Mouse (Mus musculus) cerebellum, adult 9-11 months (tissue): ENCODE results near the gene AC124108.1.
A peak's percentile ranks its signal among the peaks of the same experiment; 100 is the strongest.
"Not testable (repeated sequence)": the region's sequence is repeated elsewhere in the genome, so short reads cannot be mapped to it uniquely, and the experiment has no call there.

ENCODE experiments used
- DNase-seq: peaks from one replicate; pipeline ENCODE4 v3.0.0; 2022

AC124108.1 gene

DNA sequence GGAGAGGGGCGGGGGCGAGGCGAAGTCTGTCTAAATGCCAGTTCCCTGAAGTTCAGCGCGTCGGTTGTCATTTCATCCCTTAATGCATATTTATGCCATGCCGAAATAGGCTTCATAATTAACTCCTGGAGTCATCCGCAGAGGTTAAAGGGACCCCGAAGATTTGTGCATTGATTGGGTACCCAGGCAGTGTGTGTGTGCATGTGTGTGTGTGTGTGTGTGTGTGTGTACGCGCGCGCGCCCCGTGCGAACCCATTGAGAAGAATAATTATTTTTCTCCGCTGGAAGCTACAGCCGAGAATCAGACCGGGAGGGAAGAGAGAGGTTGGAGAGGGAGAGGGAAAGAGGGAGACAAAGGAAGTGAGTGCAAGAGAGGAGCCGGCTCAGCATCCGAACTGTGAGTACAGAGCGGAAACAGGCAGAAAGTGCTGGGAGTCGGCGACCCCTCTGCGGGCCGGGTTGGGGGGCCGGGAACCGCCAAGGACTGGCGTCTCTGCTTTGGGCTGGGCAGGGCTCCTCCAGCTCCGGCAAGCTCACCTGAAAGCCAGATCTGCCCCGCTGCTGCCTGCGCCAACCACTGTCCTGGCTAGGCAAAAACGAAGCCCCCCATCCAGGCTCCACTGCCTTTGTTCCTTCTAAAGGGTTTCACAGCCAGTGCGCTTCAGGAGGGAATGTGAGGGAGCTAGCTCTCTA lies at the start of gene AC124108.1, which contains the start of gene Lemd1:
AC124108.1 (plus strand) TSS at position 365 of the 693 bp plus-strand sequence.
Lemd1 (plus strand) TSS at position 339 of the 693 bp plus-strand sequence.
- no peak for DNase-seq

GRCm38 (mm10) chr1:132141753-132142152 lies 49.5 kb upstream of the AC124108.1 start:
- no peak for DNase-seq

DNA sequence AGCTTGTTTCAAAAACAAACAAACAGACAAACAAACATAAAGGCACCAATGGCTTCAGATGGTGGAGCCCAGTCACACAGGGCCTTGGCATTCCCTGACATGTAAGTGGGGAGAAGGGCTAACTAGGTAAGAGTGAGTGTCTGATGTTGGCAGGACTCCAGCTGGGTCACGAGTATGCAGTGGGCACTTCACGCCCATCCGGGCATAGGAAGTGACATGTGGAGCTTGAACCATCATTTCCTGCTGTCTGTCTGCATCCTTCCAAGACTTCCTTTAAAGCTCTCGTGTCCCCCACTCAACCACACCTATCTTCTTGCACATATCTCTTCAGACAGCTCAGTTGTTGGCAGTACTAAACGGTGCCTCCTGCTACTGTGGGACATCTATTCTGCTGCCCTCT lies 48.2 kb upstream of the AC124108.1 start:
- DNase-seq = no peak

DNA sequence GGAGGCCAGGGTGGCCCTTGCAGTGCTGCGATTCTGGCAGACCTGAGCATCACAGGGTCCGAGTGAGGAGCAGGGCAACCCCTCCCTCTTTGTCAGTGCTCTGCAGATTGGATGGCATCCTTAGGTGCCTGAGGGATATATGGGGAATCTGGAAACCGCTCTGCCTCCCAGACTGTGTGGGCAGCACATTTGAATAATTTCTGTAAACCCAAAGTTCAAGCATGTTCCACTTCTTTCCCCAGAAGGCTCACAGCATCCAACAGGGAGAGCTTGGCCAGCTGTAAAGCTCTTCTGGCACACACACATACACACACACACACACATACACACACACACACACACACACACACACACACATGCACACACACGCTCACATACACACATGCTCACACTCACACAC lies 47.5 kb upstream of the AC124108.1 start:
- DNase-seq = no peak

- DNase-seq = no peak
Measured at GRCm38 (mm10) chr1:132144223-132144622, 47.0 kb upstream of the AC124108.1 start.

DNA sequence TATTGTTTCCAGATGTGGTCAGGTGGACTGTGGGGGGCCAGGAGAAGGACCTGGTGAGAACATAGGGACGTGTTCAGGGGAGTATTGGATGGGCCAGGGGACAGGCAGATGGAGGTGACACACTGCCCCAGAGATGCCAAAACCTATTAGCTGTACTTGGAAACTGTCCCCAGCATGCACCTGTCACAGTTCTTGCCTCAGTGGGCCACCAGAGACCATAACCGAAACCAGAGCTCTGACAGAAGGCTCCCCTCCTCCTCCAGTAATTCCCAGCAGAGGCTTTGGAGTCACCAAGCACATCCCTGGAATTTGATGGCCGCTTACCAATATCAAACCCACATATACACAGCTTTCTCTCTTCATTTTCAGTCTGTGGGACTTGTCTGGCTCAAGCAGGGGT lies 46.4 kb upstream of the AC124108.1 start:
- DNase-seq = no peak

- no peak for DNase-seq
Measured at GRCm38 (mm10) chr1:132145973-132146685, 45.1 kb upstream of the AC124108.1 start.

- no peak for DNase-seq
Measured at GRCm38 (mm10) chr1:132149410-132149809, 41.8 kb upstream of the AC124108.1 start.

GRCm38 (mm10) chr1:132150171-132150570 lies 41.1 kb upstream of the AC124108.1 start:
- no peak for DNase-seq

DNA sequence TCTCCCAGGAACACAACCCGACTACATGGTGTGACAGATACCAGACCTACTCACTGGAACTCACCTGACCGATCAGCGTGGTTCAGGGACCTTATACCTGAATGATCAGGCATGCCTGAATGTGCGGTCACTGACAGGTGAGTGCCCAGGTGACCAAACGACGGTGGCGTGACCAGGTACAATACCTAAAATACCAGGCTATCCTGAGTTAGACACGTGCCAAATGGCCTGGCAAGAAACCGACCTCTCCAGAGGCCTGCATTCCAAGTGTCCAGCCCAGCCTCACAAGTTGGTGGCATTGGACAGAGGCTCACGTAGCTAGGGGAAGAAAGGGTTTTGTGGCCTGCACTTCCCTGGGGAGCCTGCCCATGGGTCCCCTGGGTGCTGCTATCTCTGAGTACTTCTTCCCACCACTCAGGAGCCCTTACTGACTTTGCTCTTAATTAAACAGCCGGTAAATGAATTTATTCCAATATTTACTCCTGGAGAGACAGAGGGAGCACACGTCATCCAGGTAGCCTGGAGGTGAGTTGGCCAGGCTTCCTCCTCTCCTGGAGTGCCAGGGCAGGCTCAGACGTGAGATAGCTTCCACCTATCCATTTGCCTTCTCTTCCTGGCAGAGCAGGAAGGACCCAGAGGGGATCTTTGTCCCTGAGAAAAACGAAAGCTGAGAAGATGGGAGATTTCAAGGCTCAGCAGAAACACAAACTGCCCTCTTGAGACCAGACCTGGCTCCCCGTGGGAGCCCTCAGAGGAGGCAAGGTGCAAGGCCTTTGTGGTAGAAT lies 40.2 kb upstream of the AC124108.1 start:
- DNase-seq = no peak

DNA sequence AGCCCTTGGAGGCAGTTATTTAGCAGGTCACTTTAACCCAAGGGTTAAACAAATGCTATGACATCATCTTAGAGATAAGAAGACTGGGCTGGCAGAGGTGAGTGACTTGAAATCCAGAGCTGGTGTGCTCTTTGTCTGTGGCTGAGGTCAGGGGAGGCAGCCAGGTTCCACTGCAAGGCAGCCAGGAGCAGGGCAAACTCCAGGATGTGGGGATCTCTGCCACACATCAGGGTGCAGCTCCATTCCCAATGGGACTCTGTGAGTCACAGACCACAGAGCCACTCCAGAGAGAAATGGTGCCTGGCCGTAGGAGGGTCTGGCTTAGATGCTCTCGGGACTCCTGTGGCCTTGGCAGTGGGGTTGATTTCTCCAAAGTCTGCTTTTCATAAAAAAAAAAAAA lies 39.3 kb upstream of the AC124108.1 start:
- DNase-seq = no peak

GRCm38 (mm10) chr1:132153086-132153690 lies 38.1 kb upstream of the AC124108.1 start:
- no peak for DNase-seq

- no peak for DNase-seq
Measured at GRCm38 (mm10) chr1:132153691-132154090, 37.6 kb upstream of the AC124108.1 start.

GRCm38 (mm10) chr1:132155737-132156136 lies 35.5 kb upstream of the AC124108.1 start:
- DNase-seq = peak; percentile 79

- peak; percentile 92 for DNase-seq
Measured at GRCm38 (mm10) chr1:132157016-132157781, 34.1 kb upstream of the AC124108.1 start.

DNA sequence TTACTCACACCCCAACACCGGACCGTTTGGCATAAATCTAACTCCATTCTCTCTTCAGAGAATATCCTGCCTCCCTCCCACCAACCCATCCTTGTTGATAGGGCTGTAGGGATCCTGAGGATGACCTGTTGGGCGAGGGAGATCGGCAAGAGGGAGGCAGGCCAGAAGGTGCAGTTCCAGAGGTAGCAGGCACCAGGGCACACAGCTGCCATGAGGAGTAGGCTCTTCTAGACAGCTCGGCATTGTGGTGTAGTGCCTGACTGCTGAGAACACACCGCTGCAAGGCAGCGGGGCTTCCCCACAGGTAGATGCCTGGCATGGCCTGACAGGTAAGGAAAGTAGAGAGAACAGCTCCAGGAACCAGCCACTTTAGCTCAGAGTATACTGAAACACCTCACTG lies 33.4 kb upstream of the AC124108.1 start:
- DNase-seq = no peak

GRCm38 (mm10) chr1:132158741-132159140 lies 32.5 kb upstream of the AC124108.1 start:
- no peak for DNase-seq

GRCm38 (mm10) chr1:132159681-132160080 lies 31.6 kb upstream of the AC124108.1 start:
- no peak for DNase-seq

DNA sequence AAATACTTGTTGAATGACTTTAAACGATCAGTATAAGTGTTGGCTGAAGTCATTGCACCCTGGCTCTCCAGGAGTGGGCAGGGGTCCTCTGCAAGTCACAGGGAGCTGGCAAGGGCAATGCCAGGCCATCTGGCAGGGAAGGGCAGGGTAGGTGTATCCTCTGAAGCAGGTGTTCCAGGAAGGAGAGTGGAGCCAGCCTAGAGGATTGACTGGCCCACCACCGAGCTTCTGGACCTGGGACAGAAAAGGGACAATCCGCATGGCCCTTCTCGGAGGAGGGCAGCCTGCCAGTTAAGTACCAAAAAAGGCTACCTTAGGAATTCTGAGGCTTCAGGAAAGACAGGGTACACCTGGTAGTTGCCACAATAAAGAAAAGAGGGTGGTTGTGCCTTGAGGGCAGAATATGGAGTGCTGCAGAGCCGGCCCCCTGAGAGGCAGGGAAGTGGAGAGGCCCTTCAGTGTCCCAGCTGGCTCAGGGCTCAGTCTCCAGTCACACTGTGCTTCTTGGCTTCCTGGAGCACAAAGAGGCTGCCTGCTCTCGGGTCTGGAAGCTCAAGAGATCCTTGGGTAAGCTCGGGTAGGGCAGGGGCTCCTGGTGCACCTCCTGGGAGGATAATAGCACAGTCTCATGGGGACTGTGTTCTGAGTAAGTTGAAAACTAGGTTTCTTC lies 29.9 kb upstream of the AC124108.1 start:
- DNase-seq = peak; percentile 88

DNA sequence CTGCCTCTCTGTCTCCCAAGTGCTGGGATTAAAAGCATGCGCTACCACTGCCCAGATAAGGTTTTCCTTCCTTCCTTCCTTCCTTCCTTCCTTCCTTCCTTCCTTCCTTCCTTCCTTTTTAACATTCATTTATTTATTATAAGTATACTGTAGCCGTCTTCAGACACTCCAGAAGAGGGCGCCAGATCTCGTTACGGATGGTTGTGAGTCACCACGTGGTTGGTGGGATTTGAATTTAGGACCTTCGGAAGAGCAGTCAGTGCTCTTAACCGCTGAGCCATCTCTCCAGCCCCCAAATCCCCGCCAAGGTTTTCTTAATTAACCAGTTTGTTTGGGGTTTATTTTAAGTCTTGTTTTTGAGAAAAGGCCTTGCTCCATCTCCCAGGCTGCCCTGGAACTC lies 28.6 kb upstream of the AC124108.1 start:
- not testable (repeated sequence) for DNase-seq

DNA sequence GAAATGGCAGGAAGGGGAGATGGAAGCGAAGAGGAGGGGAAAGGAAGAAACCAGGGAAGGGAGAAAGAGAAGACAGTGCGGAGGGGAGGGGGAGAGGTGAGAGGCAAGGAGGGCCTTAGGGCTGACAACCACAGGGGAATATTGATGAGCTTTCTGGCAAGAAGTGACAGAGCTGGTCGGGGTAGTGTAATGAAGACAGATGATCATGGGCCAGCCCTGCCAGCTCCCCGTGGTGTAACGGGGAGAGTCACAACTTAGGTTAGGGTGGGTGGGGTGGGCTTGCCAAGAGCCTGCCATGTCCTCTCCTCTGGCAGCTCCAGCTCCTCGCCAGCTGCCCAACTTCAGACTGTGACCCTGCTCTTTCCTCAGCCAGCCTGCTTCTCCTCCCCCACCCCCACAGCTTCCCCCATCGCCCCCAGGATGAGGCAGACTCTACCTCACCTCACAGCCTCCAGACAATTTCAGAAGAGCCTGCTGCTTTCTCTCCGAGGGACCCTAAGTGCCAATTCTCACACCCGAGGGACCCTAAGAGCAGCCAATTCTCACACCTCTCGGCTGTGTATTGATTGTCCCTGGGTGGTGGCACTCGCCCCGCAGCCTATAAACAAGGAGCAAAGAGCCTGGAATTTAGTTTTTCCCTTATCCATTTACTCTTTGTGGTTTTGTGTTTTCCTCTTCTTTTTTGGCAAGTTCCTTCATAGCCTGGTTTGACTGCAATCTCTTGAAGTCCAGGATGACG lies 26.3 kb upstream of the AC124108.1 start:
- no peak for DNase-seq
